Mouse (Mus musculus) lung, adult 2 months (tissue): ENCODE measurements at regions not wholly inside any gene's neighbourhood (a gene's known extent, or its start where the extent isn't known, plus 50 kb on each side); places are given as distances from the start of the nearest gene placed in this dataset.

Experiments
- CTCF ChIP-seq: fragments of 200-500 bp; IDR thresholded peaks from 2 replicates; pipeline ENCODE4 v1.5.1; 2011; ENCODE audit warnings: mild to moderate bottlenecking, low read length, control low read depth; ENCODE audit not compliant: insufficient read depth
- POLR2A ChIP-seq: fragments of 200-500 bp; IDR thresholded peaks from 2 replicates; pipeline ENCODE4 v1.6.1; 2011; ENCODE audit warnings: low read depth, mild to moderate bottlenecking, control low read depth, low read length, borderline replicate concordance; ENCODE audit errors: extremely low read depth

- no peak for TF ChIP-seq CTCF
- TF ChIP-seq POLR2A = no peak
These were observed 134.7 kb upstream of the Hdac4 start for GRCm38 (mm10) chr1:92330181-92330580.
